Mouse (Mus musculus): ENCODE data around the gene Ggt1. TPM values are rescaled to one million over a fixed set of nuclear protein-coding genes. Genes with fewer than 3 reads are reported as not detected.

Gene Ggt1
- polyA plus RNA-seq (2014; fragmentation: Nextera tagmentation; extraction: Ambion mirVana): 4.2 and 4.9 TPM in 2 replicates

- H3K4me1 ChIP-seq (replicated peaks; ENCODE audit: control insufficient read depth, insufficient read depth, low read length): peaks cover 19% of the 10 kb centered on the region
- H3K4me2 ChIP-seq: peak within 1 kb of the TSS; percentile 85
- WGBS: 50% methylated on average over 10 of the region's 10 CpGs
- H3K4me3 ChIP-seq (ENCODE audit: low read depth, low read length): peak within 1 kb of the TSS; percentile 56; the same call in 1 of the 2 replicates
- H3K27ac ChIP-seq (ENCODE audit: low read depth, low read length): no peak within 1 kb of the TSS
- ATAC-seq (replicated peaks; ENCODE audit: low FRiP score) (no peak), DNase-seq (ENCODE audit: low spot score) (no peak)
- H3K9me3 ChIP-seq (ENCODE audit: control insufficient read depth, low read length): no peaks in the 10 kb centered on the region
- no peak within 1 kb of the TSS for H3K9ac ChIP-seq (ENCODE audit: low read depth, low read length)
- no peaks in the 10 kb centered on the region for H3K36me3 ChIP-seq (ENCODE audit: control insufficient read depth, insufficient read depth, low read length)
- peaks cover 45% of the 10 kb centered on the region for H3K27me3 ChIP-seq (replicated peaks; ENCODE audit: control insufficient read depth, insufficient read depth, low read length)
Observed at GRCm38 (mm10) chr10:75561071-75561654, at the start of gene Ggt1. TSS of gene Ggt1 (plus strand) at chr10:75561604.

- Histone ChIP-seq H3K9me3 (ENCODE audit: control insufficient read depth, low read length) (no peaks in the 10 kb centered on the region), H3K27ac (ENCODE audit: low read depth, low read length) (no peak overlapping the region), H3K4me1 (replicated peaks; ENCODE audit: control insufficient read depth, insufficient read depth, low read length) (peaks cover 31% of the 10 kb centered on the region), H3K27me3 (replicated peaks; ENCODE audit: control insufficient read depth, insufficient read depth, low read length) (no peaks in the 10 kb centered on the region), H3K4me2 (no peak overlapping the region), H3K36me3 (ENCODE audit: control insufficient read depth, insufficient read depth, low read length) (peaks cover 42% of the 10 kb centered on the region), H3K4me3 (ENCODE audit: low read depth, low read length) (no peak overlapping the region), H3K9ac (ENCODE audit: low read depth, low read length) (no peak overlapping the region)
- no peak for DNase-seq (ENCODE audit: low spot score)
- 96% methylated on average over 7 of the region's 7 CpGs for WGBS
- ATAC-seq (replicated peaks; ENCODE audit: low FRiP score): no peak
Observed at GRCm38 (mm10) chr10:75511897-75512296, 49.5 kb upstream of the Ggt1 start.

- DNase-seq (ENCODE audit: low spot score): no peak
- no peak for ATAC-seq (replicated peaks; ENCODE audit: low FRiP score)
- Histone ChIP-seq H3K4me2 (no peak overlapping the region), H3K9ac (ENCODE audit: low read depth, low read length) (no peak overlapping the region), H3K4me3 (ENCODE audit: low read depth, low read length) (no peak overlapping the region), H3K9me3 (ENCODE audit: control insufficient read depth, low read length) (no peaks in the 10 kb centered on the region), H3K27ac (ENCODE audit: low read depth, low read length) (no peak overlapping the region), H3K27me3 (replicated peaks; ENCODE audit: control insufficient read depth, insufficient read depth, low read length) (no peaks in the 10 kb centered on the region), H3K4me1 (replicated peaks; ENCODE audit: control insufficient read depth, insufficient read depth, low read length) (peaks cover 31% of the 10 kb centered on the region), H3K36me3 (ENCODE audit: control insufficient read depth, insufficient read depth, low read length) (peaks cover 37% of the 10 kb centered on the region)
- 89% methylated on average over 7 of the region's 7 CpGs for WGBS
Observed at GRCm38 (mm10) chr10:75512796-75513195, 48.6 kb upstream of the Ggt1 start.

GRCm38 (mm10) chr10:75513306-75514067 is 47.9 kb upstream of the Ggt1 start:
- Histone ChIP-seq H3K9ac (ENCODE audit: low read depth, low read length) (no peak overlapping the region), H3K4me3 (ENCODE audit: low read depth, low read length) (peak overlapping the region; percentile 89), H3K4me1 (replicated peaks; ENCODE audit: control insufficient read depth, insufficient read depth, low read length) (peaks cover 31% of the 10 kb centered on the region), H3K9me3 (ENCODE audit: control insufficient read depth, low read length) (no peaks in the 10 kb centered on the region), H3K4me2 (peak overlapping the region; percentile 92), H3K36me3 (ENCODE audit: control insufficient read depth, insufficient read depth, low read length) (peaks cover 32% of the 10 kb centered on the region), H3K27me3 (replicated peaks; ENCODE audit: control insufficient read depth, insufficient read depth, low read length) (no peaks in the 10 kb centered on the region), H3K27ac (ENCODE audit: low read depth, low read length) (peak overlapping the region; percentile 96; the same call in 1 of the 2 replicates)
- WGBS: 66% methylated on average over 8 of the region's 8 CpGs
- no peak for ATAC-seq (replicated peaks; ENCODE audit: low FRiP score)
- no peak for DNase-seq (ENCODE audit: low spot score)

- DNase-seq (ENCODE audit: low spot score) (no peak), ATAC-seq (replicated peaks; ENCODE audit: low FRiP score) (no peak)
- H3K27me3 ChIP-seq (replicated peaks; ENCODE audit: control insufficient read depth, insufficient read depth, low read length): no peaks in the 10 kb centered on the region
- H3K4me3 ChIP-seq (ENCODE audit: low read depth, low read length): peak overlapping the region; percentile 89
- peaks cover 39% of the 10 kb centered on the region for H3K4me1 ChIP-seq (replicated peaks; ENCODE audit: control insufficient read depth, insufficient read depth, low read length)
- WGBS: 26% methylated on average over 7 of the region's 7 CpGs
- H3K36me3 ChIP-seq (ENCODE audit: control insufficient read depth, insufficient read depth, low read length): peaks cover 25% of the 10 kb centered on the region
- peak overlapping the region; percentile 92 for H3K4me2 ChIP-seq
- peak overlapping the region; percentile 96 for H3K27ac ChIP-seq (ENCODE audit: low read depth, low read length)
- H3K9me3 ChIP-seq (ENCODE audit: control insufficient read depth, low read length): no peaks in the 10 kb centered on the region
- H3K9ac ChIP-seq (ENCODE audit: low read depth, low read length): peak overlapping the region; percentile 31; the same call in 1 of the 2 replicates
Observed at GRCm38 (mm10) chr10:75514361-75514760, 47.0 kb upstream of the Ggt1 start.

- Histone ChIP-seq H3K27ac (ENCODE audit: low read depth, low read length) (peak overlapping the region; percentile 96), H3K4me2 (peak overlapping the region; percentile 92), H3K9ac (ENCODE audit: low read depth, low read length) (peak overlapping the region; percentile 92), H3K4me1 (replicated peaks; ENCODE audit: control insufficient read depth, insufficient read depth, low read length) (peaks cover 39% of the 10 kb centered on the region), H3K36me3 (ENCODE audit: control insufficient read depth, insufficient read depth, low read length) (peaks cover 24% of the 10 kb centered on the region), H3K4me3 (ENCODE audit: low read depth, low read length) (peak overlapping the region; percentile 89), H3K27me3 (replicated peaks; ENCODE audit: control insufficient read depth, insufficient read depth, low read length) (no peaks in the 10 kb centered on the region), H3K9me3 (ENCODE audit: control insufficient read depth, low read length) (no peaks in the 10 kb centered on the region)
- WGBS: 27% methylated on average over 4 of the region's 4 CpGs
- DNase-seq (ENCODE audit: low spot score) (no peak), ATAC-seq (replicated peaks; ENCODE audit: low FRiP score) (peak; percentile 65)
Observed at GRCm38 (mm10) chr10:75515216-75516037, 46.0 kb upstream of the Ggt1 start.

- H3K27me3 ChIP-seq (replicated peaks; ENCODE audit: control insufficient read depth, insufficient read depth, low read length): no peaks in the 10 kb centered on the region
- peak overlapping the region; percentile 92 for H3K9ac ChIP-seq (ENCODE audit: low read depth, low read length)
- peak; percentile 45 for DNase-seq (ENCODE audit: low spot score)
- H3K4me3 ChIP-seq (ENCODE audit: low read depth, low read length): peak overlapping the region; percentile 89
- peak overlapping the region; percentile 92 for H3K4me2 ChIP-seq
- ATAC-seq (replicated peaks; ENCODE audit: low FRiP score): no peak
- WGBS: 13% methylated on average over 8 of the region's 8 CpGs
- H3K36me3 ChIP-seq (ENCODE audit: control insufficient read depth, insufficient read depth, low read length): peaks cover 23% of the 10 kb centered on the region
- H3K4me1 ChIP-seq (replicated peaks; ENCODE audit: control insufficient read depth, insufficient read depth, low read length): peaks cover 39% of the 10 kb centered on the region
- no peaks in the 10 kb centered on the region for H3K9me3 ChIP-seq (ENCODE audit: control insufficient read depth, low read length)
- peak overlapping the region; percentile 96 for H3K27ac ChIP-seq (ENCODE audit: low read depth, low read length)
Observed at GRCm38 (mm10) chr10:75516038-75516723, 45.2 kb upstream of the Ggt1 start.

GRCm38 (mm10) chr10:75516724-75517072 is 44.7 kb upstream of the Ggt1 start:
- Histone ChIP-seq H3K4me3 (ENCODE audit: low read depth, low read length) (peak overlapping the region; percentile 89), H3K4me2 (peak overlapping the region; percentile 92), H3K27ac (ENCODE audit: low read depth, low read length) (peak overlapping the region; percentile 96), H3K9ac (ENCODE audit: low read depth, low read length) (peak overlapping the region; percentile 92), H3K27me3 (replicated peaks; ENCODE audit: control insufficient read depth, insufficient read depth, low read length) (no peaks in the 10 kb centered on the region), H3K4me1 (replicated peaks; ENCODE audit: control insufficient read depth, insufficient read depth, low read length) (peaks cover 39% of the 10 kb centered on the region), H3K36me3 (ENCODE audit: control insufficient read depth, insufficient read depth, low read length) (peaks cover 21% of the 10 kb centered on the region), H3K9me3 (ENCODE audit: control insufficient read depth, low read length) (no peaks in the 10 kb centered on the region)
- ATAC-seq (replicated peaks; ENCODE audit: low FRiP score): no peak
- no peak for DNase-seq (ENCODE audit: low spot score)
- WGBS: 1% methylated on average over 12 of the region's 12 CpGs

Measured in liver, embryonic 11.5 days (tissue).